Mouse (Mus musculus) kidney, postnatal 36 days (tissue): ENCODE measurements around the gene Prrg4.
"Not testable (repeated sequence)": the region's sequence is repeated elsewhere in the genome, so short reads cannot be mapped to it uniquely, and the experiment has no call there.

Source experiments
- DNase-seq, 2 experiments: peaks; one replicate each; pipeline ENCODE4 v3.0.0; 2021 to 2022; ENCODE audit warnings: mixed read lengths in 2 of 2

Gene Prrg4

DNA sequence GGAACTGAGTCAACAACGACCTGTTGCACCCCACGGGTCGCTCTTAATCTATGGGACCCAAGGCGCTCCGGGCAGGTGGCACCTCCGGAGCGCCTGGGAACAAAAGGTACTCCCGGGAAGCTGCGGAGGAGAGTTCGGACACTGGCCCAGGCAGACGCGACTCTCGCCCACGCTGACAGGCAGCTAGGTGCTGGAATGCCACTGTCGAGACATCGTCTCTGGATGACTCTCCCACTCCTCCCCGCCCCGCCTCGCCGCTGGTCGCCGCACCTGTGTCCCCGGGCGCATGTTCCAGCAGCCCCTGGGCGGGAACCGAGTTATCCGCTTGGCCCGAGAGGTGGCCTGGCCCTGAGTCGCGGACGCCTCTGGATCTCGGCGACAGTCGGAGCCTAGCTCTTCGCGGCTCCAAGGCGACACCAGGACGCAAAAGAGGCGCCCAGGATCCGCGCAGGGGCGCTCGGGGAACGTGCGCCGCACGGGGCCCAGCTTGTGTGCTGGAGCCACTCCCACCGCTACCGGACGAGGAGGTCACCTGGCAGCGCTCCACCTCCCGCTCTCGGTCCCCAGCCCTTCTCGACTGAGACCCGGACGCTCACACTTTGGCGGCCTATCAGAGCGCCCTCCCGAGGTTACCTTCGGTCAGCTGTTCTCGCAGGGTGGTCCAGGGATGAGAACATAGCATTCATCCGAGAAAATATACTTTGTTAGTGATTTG lies at the start of gene Prrg4:
Gene Prrg4 (minus strand): TSS at position 601 of the 715 bp plus-strand sequence.
- peak; percentile 88 to 92 for DNase-seq

DNA sequence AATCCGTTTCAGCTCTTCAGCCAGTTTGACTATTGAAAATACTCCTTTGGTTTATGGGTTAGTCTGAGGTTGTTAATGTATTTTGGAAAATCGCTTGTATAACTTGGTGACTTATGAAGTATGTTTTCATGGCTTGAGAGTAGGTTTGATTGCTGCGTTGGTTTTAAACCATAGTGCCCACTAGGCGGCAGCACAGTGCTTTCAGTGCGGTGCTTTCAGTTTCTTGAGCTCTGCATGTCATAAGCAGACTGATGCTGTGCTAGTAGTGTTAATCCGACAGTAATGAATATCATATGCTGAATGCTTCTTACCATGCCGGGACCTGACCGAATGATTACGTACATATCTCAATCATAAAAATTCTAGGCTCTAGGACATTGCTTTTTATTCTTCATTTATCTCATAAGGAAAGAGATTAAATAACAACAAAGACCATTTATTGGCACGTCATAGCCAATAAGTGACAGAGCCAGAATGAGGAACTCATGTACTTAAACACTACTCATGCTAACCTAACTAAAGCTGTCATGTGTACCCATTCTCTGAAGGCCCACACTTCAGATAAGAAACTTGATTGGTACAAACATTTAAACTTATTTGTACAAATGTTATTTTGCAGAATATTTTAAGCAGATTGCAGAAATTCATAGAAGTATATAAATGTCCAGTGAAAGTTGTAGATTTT lies 38.3 kb upstream of the Prrg4 start:
- peak; percentile 77 to 92 for DNase-seq

DNA sequence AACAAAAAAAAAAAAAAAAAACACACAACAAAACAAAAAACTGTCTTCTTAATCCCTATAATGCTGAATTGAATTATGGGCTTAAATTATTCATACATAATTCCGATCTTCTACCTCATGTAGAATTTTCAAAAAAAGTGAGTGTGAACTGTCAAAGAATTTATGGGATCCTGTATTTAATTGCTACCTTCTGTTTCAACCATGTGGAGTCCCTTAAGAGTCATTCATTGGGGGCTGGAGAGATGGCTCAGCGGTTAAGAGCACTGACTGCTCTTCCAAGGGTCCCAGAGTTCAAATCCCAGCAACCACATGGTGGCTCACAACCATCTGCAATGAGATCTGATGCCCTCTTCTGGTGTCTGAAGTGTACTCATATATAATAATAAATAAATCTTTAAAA lies 37.7 kb upstream of the Prrg4 start:
- not testable (repeated sequence) for DNase-seq

DNA sequence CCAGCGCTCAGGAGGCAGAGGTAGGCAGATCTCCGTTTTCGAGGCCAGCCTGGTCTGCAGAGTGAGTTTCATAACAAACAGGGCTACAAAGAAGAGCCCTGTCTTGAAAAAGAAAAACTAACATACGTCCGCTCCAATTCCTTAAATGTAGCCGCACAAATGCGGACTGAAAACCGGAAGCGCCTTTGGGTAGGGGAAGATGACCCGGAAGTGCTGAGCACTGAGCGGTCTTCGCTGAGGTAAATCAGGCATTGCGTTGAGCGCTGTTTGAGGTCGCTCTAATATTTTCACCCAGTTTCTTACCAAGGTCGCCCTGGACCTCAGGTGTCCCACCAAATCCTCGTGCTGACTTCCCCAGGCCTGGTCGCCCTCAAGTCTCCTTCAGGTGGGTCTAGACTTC lies 36.4 kb upstream of the Prrg4 start:
- DNase-seq: no peak

DNA sequence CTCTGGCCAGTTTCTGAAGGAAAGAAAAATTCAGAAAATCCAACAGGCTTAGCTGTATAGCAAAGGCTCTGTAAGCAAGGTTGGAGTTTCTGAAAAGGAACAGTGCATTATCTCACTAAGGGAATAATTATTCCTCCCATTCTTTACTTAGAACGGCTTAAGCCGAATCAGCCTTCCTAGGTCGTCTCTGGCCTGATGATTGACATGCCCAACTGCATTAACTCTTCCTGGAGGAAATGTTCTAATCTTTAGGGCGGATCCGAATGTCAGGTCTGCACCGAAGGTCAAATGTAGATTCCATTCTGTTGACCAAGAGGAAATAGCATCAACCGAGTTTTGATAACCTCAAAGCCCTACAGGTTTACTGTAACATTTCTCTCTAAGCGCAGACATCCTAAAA lies 29.1 kb upstream of the Prrg4 start:
- DNase-seq: no peak

DNA sequence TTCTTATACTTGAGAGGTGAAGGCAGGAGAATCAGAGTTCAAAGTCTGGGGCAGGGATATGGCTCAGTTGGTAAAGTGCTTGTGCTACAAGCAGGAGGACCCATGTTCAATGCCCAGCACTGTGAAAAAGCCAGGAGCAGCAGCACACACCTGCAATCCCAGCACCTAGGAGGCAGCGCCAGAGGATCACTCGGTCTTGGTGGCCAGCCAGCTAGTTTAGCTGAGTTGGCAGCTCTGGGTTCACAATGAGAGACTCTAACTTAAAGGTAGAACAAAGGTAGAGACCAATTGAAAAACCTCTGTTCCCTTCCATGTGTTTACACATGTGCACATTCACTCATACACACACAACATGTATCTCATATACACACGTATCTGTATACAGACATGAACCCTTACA lies 19.4 kb upstream of the Prrg4 start:
- DNase-seq: peak; percentile 78 to 80

DNA sequence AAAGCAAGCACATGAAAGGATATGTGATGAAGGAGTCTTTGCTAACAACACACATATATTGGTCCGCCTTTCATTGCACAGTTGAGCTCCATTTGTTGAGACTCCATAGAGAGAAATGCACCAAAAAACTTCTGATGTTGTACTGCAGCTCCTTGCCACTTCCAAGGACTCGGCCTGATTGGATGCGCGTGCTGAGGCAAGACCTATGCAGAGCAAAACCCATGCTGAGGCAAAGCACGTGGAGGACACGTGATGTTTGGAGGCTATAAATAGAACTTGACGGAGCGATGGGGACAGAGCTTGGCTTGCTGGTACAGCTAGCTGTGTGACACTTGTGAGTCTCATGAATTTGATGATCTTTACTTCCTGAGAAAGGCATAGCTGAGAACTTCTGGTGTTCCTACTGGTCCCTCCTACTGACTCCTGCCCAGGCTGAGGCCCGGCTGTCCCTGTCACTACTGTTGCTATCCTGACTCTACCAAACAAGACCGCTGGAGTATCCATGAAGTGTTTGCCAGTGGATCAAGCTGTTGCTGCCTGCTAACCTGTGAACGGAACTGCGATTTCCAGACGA lies 17.7 kb upstream of the Prrg4 start, which contains the start of gene Ccdc73:
Gene Ccdc73 (plus strand): TSS at position 524 of the 574 bp plus-strand sequence.
- DNase-seq: no peak

DNA sequence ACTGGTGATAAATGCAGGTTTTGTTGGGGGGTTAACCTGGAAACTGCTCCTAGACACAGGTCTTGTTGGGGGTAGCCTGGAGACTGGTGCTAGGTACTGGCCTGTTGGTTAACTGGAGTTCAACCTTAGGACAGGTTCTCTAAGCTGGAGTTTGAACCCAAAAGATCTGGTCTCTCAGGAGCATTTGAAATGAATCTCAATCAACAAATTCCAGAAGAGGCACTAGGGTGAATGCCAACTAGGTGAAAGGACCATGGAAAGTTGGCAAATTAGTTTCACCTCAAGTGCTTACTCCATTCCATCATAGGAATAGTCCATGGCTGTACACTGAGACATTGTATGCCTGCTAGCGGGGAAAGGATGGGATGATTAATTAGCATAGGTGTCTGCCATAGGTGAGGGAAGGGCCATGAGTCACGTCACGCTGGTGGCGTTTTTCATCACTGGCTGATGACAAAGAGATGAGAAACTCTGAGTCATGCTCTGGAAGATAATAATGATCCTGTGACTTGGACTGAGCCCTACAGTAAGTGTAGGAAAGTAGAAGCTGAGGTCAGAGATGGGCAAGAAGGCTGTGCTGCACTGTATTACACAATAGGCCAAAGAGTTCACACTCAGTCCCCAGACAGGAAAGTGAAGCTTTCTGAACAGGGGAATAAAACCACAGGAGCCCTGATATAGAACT lies 14.6 kb upstream of the Prrg4 start:
- peak; percentile 46 to 86 for DNase-seq

DNA sequence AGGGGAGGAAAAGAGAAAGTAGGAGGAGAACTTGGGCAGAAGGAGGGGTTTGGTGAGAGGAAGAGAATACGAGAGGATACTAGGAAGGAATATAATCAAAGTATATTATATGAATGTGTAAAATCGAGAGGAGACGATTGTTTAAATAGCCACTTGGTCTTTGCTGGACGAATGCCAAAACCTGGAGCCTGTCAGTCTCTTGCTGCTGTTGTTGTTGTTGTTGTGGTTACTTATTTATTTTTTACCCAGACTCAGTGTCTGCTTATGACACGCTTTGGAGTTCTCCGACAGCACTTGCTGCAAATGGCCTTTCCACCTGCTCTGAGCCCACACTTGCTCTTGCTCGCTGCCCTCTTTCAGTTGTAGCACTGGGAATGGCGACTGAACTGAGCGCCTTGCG lies 10.8 kb upstream of the Prrg4 start:
- peak; percentile 63 to 74 for DNase-seq

DNA sequence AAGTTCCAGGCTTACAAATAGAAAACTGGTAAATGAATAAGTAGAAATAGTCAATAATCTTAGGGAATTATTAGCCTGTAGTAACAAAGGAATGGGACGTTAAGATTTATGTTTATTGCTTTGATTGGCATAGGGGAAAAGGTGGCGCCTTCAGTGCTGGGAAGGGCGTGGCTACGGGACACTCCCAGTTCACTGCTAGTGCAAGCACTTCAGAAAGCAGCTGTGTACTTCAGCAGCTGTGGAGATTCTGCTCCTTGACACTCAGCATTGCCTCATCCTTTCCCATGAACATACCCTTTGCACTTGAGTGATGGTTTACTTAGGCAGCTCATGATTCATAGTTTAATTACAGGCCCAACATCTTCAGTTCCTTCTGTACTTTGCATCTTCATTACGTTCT lies 9.4 kb upstream of the Prrg4 start:
- DNase-seq: peak in 1 of 2 experiments; percentile 25

DNA sequence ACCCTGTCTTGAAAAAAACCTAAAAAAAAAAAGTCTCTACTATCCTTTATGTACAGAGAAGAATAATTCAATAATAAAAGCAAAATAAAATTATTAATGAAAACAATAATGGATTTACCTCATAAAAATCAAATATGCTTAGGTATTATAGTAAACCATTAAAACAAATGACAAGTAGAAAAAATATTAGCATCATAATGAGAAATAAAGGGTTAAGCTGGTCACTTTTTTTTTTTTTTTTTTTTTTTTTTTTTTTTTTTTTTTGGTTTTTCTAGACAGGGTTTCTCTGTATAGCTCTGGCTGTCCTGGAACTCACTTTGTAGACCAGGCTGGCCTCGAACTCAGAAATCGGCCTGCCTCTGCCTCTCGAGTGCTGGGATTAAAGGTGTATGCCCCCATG lies 8.4 kb upstream of the Prrg4 start:
- not testable (repeated sequence) for DNase-seq

DNA sequence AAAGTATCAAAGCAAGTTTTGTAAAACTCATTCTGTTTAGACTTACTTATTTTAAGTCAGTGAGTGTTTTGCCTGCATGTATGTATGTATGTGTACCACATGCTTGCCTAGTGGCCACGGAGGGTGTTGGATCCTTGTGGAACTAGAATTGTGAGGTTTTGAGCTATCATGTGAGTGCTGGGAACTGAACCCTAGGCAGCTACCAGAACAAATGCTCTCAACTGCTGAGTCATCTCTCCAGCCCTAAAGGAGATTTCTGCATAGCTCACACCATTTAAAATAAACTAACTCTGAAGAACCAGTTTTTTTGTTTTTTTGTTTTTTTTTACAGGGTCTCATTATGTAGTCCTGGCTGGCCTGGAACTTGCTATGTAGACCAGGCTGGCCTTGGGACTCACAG lies 6.5 kb upstream of the Prrg4 start:
- no peak for DNase-seq

DNA sequence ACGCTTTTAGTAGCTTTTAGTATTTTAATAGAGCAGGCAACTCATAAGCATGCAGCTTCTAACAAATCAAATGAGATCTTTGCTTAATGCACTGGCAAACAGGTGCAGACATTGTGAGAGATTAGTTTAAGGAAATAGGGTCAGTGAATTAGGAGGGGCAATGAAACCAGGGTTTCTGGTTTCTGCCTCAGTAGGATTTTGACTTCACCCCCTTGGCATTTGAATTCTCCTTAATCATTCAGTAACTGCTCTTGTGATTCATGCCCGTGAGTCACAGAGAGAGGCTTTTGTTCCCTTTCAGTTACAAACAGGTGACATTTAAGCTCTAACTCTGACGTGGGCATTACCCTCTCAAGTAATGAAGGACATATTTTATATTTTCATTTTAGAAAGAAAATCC lies 6.1 kb upstream of the Prrg4 start:
- no peak for DNase-seq

DNA sequence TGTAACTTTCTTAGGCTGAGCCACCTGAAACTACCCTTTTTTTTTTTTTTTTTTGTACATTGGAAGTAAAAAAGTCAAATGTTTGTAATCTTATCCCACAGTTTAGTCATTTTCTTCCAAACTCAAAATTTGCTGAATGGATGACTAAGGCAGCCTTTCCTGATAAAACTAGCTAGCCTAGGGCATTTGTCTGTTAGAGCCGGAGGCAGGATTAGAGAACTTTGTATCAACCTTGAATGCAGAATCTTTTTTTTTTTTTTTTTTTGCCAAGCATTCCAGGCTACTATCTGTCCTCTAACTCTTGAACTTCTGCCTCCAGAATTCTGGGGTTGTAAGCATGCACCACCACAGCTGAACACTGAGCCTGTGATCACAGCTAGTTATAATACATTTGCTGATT lies 5.2 kb upstream of the Prrg4 start:
- DNase-seq: no peak

DNA sequence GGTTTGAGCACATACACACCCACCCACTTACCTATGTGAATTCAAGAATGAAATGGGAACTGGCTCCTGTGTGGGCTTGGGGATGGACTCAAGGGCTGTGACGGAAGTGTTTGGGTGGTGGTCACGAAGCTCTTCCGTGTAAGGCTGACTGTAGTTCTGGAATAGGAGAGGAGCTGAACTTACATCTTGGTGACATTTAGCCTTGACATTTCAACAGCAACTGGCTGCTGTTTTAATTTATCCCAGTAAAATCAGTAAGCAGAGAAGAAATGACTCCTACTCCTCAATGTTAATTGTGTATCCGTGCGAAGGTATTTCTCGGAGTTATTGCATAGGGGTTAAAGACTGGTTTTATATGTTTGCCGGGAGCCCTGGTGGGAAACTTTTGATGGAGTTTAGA lies 2.9 kb upstream of the Prrg4 start:
- DNase-seq: no peak

DNA sequence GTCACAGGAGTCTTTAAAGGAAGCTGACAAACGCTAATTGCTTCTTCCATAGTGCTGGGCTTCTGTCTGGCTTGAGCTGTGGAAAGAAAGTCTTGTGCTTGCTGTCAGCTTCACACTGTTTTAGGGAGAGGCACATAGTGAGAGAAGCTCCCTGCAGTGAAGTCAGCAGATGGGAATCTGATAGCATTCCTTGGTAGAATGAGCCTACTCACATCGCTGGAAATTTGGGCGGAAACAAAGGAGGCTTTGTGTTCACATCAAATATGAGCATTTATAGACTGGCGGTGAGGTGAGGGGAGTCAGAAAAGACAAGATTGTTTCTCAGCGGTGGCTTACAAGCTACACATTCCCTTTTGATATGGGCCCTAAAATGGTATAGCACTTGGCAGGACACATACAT lies 2.0 kb upstream of the Prrg4 start:
- no peak for DNase-seq

DNA sequence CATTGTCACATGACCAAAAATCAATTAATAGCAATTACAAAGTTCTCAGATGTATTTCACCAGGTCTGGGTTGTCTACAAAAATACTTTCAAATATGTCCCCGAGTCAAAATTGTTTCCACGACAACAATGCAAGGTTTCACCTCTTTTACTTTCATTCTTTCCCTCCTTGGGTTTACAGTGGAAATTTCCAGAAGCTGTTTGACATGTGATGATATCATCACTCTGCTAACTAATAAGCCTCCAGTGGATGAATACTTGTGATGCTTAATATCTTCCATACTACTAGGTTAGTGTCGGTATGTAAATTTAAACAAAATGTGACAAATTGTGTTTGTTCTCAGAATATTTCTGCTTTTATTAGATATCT lies 299 bp upstream of the Prrg4 start:
- no peak for DNase-seq

DNA sequence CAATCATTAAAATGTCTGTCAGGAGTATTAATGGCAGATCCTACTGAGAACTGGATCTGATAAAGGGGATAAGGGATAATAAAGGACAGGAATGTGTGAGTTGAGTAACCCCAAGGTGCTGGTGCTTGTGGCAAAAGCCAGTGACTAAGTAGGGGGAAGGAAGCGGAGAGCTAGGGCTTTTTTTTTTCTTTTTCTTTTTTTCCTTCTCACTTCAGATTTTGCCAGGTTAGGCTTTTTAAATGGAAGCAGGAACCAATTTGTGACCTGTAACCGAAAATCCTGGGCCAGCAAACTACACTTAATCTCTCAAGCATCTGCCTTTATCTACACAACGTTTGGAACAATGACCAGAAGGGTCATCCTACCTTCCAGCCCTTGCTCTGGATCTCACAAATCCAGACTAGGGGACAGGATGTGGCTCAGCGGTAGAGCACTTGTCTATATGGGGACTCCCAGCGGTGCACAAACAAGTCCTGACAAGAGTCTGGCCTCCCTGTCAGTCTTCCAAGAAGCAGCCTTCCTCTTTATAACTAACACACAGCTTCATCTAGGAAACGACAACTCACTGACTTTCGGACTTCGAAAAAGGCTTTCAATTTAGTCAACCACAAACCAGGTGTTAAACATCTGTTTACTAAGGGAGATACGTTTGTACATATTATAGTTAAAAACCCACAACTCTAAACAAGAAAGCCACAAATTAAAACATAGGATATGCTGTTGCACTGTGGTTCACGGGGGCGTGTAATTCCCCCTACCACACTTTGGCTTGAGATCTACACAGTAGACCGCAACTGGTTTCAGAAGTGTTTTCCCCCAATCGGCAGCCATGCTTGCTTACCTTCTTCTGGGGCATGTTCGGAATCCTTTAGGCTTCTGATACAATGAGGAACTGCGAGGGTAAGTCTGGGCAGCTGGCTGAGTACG lies 1.2 kb downstream of the Prrg4 start:
- no peak for DNase-seq

DNA sequence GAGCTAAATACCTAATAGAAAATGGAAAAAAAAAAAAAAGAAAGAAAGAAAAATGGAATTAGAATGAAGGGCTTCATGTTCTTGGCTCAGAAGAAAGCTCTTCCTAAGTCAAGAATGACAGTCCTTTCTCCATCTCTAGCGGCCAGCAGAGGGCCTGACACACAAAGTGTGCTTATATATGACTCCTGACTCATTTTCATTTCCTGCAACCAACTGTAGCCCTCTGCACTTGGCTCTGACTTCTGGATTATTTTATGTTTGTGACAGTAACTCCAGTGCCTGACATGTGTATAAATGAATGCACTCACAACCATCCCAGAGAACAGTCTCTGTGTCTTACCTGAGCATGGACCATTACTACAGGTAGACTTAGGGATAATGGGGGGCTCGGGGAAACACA lies 2.0 kb downstream of the Prrg4 start:
- peak; percentile 26 to 66 for DNase-seq

DNA sequence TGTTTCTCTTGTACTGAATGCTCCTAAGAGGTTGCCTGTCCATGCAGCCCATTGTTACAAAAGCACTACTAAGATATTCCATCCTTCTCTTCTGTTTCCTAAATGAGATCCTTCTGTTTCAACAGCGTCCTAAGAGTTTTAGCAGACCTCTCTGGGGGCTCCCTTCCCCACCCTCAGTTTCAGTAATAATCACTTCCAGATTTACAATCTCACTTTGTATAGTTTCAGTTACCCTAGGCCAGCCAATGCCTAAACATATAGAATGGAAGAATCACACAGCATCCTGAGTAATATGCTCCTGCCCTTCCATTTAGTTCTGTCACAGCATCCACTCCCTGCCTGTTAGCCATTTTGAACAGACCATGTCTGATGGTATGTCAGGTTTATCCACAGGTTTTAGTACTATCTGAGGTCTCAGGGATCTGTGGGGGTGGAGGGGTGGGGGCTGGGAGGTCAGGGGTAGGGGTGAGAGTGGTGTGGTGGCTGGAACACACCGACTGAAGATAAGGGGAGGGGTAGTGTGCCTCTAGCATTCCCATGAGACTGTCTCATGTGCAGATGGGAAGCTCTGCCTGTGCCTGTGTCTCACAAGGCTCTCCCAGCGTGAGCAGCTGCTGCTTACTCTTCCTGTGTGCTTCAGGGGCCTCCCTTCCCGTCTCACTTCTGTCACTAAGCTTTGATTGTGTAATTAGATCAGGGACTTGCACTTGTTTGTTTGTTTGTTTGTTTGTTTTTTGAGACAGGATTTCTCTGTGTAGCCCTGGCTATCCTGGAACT lies 2.9 kb downstream of the Prrg4 start:
- no peak for DNase-seq

DNA sequence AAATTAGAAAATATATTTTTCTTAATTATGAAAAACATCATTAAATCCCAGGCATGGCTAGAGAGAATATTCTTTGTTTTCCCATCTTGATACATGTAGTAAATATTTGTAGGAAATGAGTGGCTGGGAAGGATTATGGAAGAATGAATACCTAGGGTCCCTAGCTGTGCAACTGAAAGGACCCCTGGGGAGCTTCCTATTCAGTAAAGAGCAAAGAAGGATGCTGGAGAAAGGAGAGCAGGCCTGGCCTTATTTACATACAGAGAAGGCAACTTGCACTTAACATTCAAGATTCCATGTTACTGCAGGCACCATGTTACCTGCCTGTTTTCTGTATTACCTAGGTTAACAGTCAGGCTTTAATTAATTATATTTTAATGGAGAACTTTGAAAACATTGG lies 7.1 kb downstream of the Prrg4 start:
- DNase-seq: no peak

DNA sequence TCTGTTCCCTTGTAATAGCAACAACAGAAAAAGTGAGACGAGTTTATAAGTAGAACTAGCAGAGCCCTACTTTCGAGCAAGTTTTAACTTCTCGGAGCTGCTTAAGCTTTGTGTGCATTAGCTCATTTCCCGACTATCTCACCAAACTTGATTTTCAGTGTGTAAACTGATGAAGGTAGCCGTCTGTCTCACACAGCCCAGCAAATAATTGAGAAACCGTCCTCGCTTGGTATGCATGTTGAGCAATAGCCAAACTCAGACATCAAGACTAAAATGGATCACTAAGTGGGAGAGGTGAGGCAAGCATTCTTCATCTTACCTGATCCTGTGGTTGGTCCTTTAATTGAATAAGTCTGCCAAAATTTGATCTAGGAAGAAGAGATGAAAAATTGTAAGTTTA lies 7.9 kb downstream of the Prrg4 start:
- DNase-seq: no peak
